Mouse (Mus musculus) bone marrow, adult 2 months (tissue): Measurements from ENCODE around the gene Tmem136. TPM values are rescaled to one million over a fixed set of nuclear protein-coding genes. Genes with fewer than 3 reads are reported as not detected.

Experiments
- H3K27ac ChIP-seq: fragments of 200-500 bp; 2 replicates; pipeline ENCODE4 v1.5.1; 2012; ENCODE audit warnings: low read depth, mild to moderate bottlenecking, control low read depth, inconsistent platforms, low read length; ENCODE audit not compliant: control insufficient read depth, poor library complexity, insufficient read depth
- H3K4me1 ChIP-seq: fragments of 200-500 bp; 2 replicates; pipeline ENCODE4 v1.6.1; 2011; ENCODE audit warnings: low read length; ENCODE audit not compliant: control insufficient read depth, insufficient read depth
- H3K4me3 ChIP-seq: fragments of 200-500 bp; replicated peaks from 2 replicates; pipeline ENCODE3; 2011; ENCODE audit warnings: mild to moderate bottlenecking, low read depth, low read length, control low read depth; ENCODE audit not compliant: control insufficient read depth
- CTCF ChIP-seq: fragments of 200-500 bp; IDR thresholded peaks from 2 replicates; pipeline ENCODE4 v1.5.1; 2011; ENCODE audit warnings: low read length, control low read depth; ENCODE audit not compliant: control insufficient read depth, insufficient read depth
- POLR2A ChIP-seq: fragments of 200-500 bp; IDR thresholded peaks from 2 replicates; pipeline ENCODE4 v1.6.1; 2011; ENCODE audit warnings: low read depth, mild to moderate bottlenecking, control low read depth, low read length, borderline replicate concordance; ENCODE audit not compliant: control insufficient read depth
- WGBS: fragments of 180-500 bp; shearing (Covaris S2); methylation state at CpG from one replicate; pipeline ENCODE4 v1.1.7; 2018; 5-methylcytosine and 5-hydroxymethylcytosine counted together
- polyA plus RNA-seq: library from polyadenylated mRNA; stranded (reverse); fragments of >200 nt; gene quantifications from 2 replicates; pipeline ENCODE4 v1.2.4, GENCODE M21; 2011; ENCODE audit warnings: low replicate concordance; ENCODE audit not compliant: missing spikeins, insufficient read depth, insufficient read length

Gene Tmem136
- polyA plus RNA-seq, 1 experiment = 2.1 TPM

DNA sequence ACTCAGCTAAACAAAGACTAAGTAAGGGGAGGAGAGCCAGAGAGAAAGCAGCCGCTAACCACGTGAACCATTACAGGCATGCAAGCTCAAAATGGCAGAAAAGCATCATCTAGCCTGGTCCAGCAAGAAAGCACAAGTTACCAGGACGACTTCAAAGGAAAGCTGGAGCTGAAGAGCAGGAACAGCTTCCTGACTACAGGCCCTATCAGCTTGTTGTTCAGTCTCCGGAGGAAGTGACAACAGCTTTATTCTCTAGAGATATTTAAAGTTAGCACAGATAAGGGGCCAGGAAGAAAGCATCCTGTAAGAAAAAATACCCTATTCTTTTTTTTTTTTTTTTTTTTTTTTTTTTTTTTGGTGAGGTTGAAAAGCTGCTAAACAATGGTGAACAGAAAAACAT is 17.4 kb downstream of the Tmem136 start:
- no peak overlapping the region for H3K27ac ChIP-seq
- no peaks in the 10 kb centered on the region; the same call in 1 of the 2 replicates for H3K4me1 ChIP-seq
- TF ChIP-seq POLR2A (no peak), CTCF (no peak)
- H3K4me3 ChIP-seq = no peak overlapping the region
- 60% methylated on average over 4 of the region's 4 CpGs for WGBS

DNA sequence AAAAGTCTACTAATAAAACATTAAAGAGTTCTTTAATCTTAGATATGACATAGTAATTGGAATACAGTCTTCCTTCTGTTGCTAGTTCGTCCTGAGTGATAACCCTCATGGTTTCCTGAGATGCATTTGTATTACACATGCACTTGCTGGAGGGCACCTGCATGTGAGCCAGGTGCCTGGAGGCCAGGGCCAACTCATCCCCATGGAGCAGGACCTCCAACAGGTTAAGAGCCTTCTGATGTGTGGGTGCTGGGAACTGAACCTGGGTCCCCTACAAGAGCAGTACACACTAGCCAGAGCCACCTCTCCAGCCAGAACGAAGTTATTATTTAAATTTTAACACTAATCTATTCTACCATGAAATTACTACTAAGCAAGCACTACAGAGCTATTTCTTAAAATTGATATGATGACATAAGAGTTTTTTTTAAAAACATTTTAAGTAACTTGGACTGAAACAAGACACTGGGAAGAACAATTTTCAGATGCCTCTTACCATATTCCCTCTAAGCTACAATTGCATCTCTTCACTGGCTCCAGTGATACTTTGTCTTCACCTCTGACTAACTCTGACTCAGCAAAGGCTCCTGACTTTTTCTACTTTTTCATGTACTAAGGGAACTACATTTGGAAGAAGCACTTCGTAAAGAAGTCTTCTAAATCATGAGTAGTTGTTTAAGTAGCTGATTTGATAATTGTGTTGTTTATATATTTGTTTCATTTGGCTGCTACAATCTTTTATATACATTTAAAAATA is 18.4 kb downstream of the Tmem136 start:
- Histone ChIP-seq H3K27ac (no peak overlapping the region), H3K4me1 (no peaks in the 10 kb centered on the region; the same call in 1 of the 2 replicates), H3K4me3 (no peak overlapping the region)
- WGBS = 88% methylated on average over 3 of the region's 3 CpGs
- no peak for TF ChIP-seq POLR2A
- TF ChIP-seq CTCF = no peak

DNA sequence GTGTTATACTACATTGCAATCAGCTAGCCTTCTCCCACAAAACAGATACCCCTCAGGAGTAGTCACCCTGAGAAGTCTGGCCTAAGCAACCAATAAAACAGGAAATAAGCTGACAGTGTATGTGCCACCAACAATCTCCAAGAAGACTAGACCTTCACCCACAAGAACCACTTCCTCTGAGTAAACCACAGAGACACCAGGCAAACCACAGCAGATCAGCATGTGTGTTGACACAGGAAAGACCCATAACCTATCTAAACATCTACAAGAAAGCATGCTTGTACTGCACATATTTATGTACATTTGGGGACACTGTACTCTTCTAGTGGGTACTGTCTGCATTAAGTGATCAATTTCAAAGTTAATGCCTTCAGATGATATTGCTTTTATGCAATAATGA is 20.0 kb downstream of the Tmem136 start:
- TF ChIP-seq CTCF (no peak), POLR2A (no peak)
- no peaks in the 10 kb centered on the region; the same call in 1 of the 2 replicates for H3K4me1 ChIP-seq
- H3K27ac ChIP-seq = no peak overlapping the region
- H3K4me3 ChIP-seq = no peak overlapping the region

DNA sequence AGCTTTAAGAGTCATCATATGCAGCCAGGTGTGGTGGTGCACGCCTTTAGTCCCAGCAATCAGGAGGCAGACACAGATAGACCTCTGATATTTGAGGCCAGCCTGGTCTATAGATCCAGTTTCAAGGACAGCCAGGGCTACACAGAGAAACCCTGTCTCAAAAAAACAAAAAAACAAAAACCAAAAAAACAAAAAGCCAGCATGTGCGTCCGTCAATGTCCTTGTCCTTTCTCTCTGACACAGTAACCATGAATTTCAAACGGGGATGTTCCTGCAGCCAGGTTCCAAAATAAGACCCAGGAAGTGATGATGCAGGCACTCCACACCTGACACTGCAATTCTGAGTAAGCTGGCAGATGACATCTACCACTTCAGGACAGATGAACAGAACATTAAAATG is 21.5 kb downstream of the Tmem136 start:
- H3K27ac ChIP-seq = no peak overlapping the region
- 83% methylated on average over 4 of the region's 4 CpGs for WGBS
- TF ChIP-seq CTCF (no peak), POLR2A (no peak)

DNA sequence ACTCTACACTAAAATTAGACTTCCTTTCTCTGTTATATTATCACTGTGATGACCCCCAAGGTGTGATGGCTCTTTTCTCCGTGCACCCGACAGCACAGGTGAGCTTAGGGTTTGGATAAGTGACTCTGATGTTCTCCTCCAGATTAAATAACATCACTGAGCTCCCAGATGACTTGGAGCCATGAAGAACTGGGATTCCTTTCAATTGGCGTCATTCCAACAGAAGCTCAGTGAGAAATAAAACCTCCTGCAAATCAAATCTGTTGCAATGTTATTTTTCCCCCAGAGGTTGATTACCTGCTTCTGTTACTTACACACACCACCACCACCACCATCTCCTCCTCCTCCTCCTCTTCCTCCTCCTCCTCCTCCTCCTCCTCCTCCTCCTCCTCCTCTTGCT is 22.6 kb downstream of the Tmem136 start:
- 89% methylated on average over 3 of the region's 3 CpGs for WGBS
- H3K4me3 ChIP-seq = no peak overlapping the region
- TF ChIP-seq CTCF (no peak), POLR2A (no peak)
- H3K4me1 ChIP-seq = no peaks in the 10 kb centered on the region; the same call in 1 of the 2 replicates
- no peak overlapping the region for H3K27ac ChIP-seq

More for the DNA sequence above, 21.5 kb downstream of the Tmem136 start:
- Histone ChIP-seq H3K4me1 (no peaks in the 10 kb centered on the region; the same call in 1 of the 2 replicates), H3K4me3 (no peak overlapping the region)

DNA sequence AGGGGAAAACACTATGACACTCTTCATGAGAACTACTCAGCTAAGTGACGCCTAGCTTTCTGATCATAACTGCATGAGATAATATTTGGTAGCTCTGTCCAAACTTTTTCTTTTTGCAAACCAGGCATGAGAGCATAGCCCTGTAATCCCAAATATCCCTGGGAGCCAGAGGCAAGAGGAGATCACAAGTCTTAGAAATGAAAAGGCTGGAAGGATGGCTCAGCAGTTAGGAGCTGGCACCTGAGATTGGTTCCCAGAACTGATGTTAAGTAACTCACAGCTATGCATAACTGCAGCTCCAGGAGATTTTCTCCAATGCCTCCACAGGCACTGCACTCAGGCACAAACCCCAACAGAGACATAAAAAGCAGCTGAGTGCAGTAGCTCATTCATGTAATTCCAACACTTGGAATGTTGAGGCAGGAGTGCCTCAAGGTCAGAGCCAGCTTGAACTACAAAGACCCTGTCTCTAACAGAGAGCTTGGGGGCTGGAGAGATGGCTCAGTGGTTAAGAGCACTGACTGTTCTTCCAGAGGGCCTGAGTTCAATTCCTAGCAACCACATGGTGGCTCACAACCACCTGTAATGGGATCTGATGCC is 30.6 kb downstream of the Tmem136 start:
- 85% methylated on average over 1 of the region's 1 CpGs for WGBS
- no peak for TF ChIP-seq POLR2A
- no peak for TF ChIP-seq CTCF
- Histone ChIP-seq H3K4me3 (no peak overlapping the region), H3K4me1 (no peaks in the 10 kb centered on the region), H3K27ac (no peak overlapping the region)

DNA sequence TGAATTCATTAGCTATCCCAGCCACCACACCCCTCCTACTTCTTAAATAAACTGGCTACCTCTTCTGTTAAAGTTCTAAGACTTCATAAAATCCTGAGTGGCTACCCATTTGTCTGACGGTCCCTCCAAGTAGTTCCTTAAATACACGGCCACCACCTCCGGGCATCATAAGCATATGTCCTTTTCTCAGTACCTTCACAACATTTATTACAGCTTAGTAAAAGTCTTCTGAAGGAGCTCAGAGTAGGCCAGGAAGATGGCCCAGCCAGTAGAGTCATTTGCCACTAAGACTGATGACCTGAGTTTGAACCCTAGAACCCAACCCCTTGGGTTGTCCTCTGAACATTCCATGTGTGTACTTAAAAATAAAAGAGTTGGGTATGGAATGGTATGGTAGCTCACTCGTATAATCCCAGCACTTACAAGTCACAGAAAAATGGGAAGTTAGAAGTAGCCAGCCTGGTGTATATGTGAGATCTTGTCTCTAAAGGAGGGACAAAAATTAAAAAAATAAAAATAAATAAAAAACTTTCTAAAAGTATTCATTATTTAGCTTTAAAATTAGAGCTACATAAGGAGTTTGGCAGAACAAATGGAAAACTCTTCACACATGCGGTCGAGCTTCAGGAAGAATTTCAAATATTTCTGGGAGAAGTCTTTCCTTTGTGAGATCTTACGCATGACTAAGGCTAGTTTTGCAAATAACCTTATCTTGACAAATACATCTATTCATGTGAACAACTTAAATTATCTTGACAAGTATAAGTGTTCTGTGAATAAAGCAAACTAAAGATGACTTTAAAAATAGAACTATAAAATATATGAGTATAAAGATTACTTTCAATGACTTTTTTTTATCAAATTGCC is 31.6 kb downstream of the Tmem136 start:
- Histone ChIP-seq H3K27ac (no peak overlapping the region), H3K4me3 (no peak overlapping the region), H3K4me1 (no peaks in the 10 kb centered on the region)
- 83% methylated on average over 7 of the region's 7 CpGs for WGBS
- TF ChIP-seq POLR2A (no peak), CTCF (no peak)
